Mouse (Mus musculus) c-Kit-positive CD71-positive TER-119-positive erythroid progenitor cells, embryonic 14.5 days (primary cell): ENCODE results near the gene Zfyve27.

Experiments used
- DNase-seq: peaks from one replicate; pipeline ENCODE4 v3.0.0-alpha.2; 2013; ENCODE audit warnings: low spot score

Gene Zfyve27

DNA sequence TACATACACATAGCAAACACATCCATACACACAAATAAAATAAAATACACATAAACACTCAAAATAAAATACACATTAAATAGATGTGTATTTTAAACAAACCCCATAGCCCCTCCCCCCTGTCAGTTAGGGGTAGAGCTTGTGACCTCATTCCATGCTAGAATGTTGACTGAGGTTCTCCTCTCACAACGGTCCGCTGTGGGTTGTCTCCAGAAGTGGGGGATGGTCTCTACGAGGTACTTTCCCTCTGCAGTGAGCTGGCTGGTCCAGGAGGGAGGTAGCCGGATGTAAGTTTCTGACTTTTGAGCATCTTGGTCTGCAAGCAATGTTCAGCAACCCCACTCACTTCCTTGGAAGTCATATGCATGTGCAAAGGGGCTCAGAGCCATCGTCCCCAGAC lies at the start of gene Zfyve27:
Gene Zfyve27, plus strand, starts transcription at position 188 of the 400 bp plus-strand sequence.
- DNase-seq = no peak

DNA sequence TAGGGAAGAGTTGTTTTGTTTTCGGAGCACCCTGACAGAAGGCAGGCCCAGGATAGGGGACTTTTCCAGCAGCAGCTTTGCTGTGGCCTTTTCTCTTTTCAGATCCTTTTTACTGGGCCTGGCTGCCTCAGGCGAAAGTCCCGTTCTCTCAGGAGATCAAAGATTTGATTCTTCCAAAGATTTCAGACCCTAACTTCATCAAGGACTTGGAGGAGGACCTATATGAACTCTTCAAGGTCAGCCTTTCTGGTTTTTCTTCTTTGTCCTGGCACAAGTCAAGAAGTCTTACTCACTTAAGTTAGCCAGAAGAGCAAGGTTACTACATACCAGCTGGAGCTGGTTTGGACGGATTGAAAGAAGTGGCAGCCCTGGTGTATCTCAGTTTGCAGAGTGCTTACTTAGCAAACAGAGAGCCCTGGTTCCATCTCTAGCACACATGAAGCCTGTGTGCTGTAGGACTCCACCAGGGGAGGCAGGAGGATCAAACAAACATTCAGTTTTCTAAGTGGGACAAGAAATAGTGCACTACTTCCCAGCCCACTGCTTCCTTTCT lies 47.9 kb upstream of the Zfyve27 start:
- no peak for DNase-seq

DNA sequence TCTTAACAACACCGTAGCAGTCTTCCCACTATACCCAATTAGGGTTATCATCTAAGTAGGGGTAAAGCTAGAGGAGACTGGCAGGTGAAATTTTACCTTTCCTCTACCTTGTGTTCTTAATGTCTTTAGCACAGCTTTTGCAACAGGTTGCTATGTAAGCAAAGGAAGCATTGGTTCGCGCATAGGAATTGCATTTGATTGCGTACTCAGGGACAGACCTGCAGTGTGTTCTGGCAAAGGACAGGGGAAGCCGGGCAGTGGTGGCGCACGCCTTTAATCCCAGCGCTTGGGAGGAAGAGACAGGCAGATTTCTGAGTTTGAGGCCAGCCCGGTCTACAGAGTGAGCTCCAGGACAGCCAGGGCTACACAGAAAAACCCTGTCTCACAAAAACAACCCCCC lies 45.6 kb upstream of the Zfyve27 start:
- DNase-seq = no peak

DNA sequence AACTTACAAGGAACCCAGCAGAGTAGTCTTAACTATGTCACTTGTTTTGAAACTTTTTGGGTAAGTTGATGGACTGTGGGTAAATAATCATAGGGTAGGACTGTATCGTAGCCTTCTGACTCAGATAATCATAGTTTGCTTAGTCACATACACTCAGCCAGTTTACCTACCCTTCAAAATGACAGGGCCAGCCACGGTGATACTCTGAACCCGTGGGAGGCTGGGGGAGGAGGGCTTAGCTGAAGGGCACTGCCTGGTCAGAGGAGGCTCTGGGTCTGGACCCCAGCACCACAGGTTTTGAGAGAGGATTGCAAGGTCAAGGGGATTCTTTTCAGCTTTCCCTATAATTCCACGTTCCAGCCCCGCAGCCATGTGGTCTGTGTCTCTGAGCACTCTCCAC lies 45.2 kb upstream of the Zfyve27 start:
- DNase-seq = no peak

- DNase-seq = no peak
Observed at GRCm38 (mm10) chr19:42120451-42120850, 43.3 kb upstream of the Zfyve27 start.

- DNase-seq = no peak
Observed at GRCm38 (mm10) chr19:42124684-42125083, 39.1 kb upstream of the Zfyve27 start.

- no peak for DNase-seq
Observed at GRCm38 (mm10) chr19:42125501-42126218, 38.1 kb upstream of the Zfyve27 start.

DNA sequence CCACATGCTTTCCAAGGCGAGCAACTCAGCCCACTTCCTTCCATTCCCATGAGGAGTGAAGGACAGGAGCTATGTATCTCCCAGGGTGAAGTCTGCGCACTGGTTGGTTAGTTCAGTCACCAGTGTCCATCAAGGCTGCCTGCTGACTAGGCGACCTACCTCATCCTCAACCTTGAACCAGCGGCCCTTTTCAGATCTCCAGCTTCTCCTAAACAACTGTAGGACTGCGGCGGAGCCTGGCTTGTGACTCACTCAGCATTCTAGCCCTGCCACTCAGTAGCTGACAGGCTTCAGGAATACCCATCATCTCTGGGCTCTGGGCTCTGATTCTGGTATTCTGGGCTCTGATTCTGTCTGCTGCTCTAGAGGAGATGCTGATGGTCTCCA lies 37.5 kb upstream of the Zfyve27 start:
- no peak for DNase-seq

DNA sequence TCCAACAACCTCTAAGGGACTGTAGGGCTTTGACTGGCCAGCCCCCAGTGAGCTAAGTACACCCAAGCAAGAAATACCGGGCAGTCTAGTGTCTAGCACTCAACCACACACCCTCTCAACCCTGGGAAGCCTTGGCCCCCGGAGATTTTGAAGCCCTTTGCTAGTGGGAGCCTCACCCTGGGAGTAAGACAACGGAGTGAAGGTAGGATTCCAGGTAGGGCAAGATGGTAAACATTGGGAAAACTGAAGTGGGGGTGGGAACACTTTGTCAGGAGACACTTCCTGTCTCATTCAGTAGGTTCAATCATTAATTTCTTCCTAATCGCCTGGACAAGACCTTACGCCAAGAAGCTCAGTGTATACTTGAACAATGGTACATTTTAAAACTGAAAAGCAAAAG lies 36.7 kb upstream of the Zfyve27 start:
- no peak for DNase-seq

DNA sequence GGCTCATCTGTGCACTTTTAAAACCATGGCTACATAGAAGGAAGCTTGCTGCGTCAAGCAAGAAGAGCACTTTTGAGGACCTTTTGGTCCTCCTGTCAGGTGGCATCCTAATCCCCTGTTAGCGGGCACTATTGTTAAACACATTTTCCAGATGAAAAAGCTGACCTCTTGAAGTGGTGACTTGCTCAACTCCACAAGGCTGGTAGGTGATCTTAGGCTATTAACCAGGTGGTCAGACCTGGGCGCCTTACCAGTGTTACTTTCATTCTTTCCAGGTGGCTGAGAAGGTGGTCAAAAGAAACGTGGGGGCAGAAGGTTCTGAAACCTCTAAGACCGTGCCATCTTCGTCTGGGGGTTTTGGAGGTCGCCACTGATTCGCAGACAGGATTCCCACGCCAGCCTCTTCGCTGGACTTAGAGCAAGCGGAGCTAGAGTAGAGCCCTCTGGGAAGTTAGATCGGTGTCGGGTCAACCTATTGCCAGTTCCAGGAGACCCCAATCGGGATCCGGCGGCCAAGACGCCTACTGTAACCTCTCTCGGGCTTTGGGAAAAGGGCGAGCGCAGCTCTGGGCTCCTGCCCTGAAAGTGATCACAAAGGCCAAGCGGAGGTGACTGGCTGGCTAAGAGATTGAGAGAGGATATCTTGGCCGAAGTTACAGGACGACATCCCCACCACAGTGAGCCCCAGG lies 35.6 kb upstream of the Zfyve27 start:
- DNase-seq = no peak

DNA sequence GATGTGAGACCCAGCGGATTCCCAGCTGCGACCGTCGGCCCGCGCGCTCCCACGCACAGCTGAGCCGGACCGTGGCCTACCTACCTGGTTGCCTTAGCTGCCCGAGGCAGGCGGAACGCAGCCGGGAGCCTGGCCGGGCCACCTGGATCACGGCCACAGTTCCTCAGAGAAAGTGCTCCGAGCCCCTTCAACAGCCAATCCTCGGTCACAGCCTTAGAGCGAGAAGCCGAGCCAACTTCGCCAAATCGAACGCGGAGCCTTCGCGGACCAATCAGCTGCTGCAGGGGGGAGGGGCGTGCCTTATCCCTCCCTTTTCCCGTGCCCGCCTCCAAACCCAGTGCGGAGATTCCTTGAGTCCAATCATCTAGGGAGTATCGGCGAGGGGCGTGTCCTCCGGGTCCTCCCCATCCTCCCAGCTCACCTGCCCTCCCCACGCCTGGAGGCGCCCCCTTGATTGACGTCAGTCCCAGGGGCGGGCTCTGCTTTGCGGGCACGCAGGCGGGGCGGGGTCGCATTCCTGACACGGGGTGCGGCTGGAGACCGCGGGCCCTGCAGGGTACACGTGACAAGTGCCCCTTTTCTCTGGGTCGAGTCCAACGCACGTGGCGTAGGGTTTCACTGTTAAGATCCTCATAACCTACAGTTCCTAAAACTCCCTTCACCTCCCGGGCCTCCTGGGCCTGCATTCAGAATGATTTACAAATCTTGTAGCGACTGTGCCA lies 34.8 kb upstream of the Zfyve27 start, which contains the start of gene Avpi1:
Gene Avpi1, minus strand, starts transcription at position 273 of the 722 bp plus-strand sequence.
- peak; percentile 92 for DNase-seq

DNA sequence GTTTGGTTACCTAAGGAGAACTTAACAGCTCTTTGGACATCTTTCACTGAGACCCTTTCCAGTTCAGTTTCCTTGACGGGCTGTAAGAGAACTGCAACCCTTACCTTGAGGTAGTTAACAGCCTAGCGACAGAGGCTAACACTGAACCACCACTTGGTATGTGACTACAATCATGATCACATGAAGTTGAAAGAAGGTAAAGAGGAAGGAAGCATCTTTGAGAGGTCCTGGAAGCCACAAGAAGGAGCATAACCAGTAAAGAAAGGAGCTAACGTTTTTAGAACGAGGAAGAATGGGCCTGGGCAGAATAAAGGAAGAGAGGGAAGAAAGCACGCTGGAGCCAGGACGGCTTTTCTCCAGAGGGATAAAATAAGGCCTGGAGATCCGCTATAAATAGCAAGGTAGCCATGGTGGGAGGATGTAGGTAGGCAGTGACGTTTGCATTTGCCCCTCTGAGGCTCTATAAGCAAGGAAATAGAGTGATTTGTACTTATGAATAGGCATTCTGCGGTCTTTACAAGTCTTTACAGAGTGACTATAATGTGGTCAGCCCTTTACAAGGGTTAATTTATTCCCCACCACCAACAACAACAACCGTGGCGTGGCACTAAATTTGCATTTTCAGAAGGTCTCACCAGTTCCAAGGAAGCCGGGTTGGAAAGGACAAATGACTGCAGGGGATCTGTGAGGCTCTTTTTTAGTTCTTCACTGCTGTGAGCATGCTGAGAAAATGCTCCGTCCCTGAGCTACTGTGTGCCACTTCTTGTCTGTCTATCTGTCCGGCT lies 34.0 kb upstream of the Zfyve27 start:
- DNase-seq = no peak

DNA sequence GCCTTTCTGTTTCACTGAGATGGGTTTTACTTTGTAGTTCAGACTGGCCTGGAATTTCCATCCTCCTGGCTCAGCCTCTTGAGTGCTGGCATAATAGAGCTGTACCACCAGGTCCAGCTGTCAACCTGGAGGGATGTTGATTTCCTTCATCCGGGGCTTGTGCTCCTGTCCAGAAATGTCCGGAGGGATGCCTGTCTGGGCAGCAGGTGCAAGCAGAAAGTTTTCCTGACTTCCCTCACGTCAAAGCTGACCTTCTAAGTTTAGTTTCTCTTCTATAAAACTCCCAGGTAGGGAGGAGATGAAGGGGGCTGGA lies 33.5 kb upstream of the Zfyve27 start:
- DNase-seq = no peak

- no peak for DNase-seq
Observed at GRCm38 (mm10) chr19:42131101-42131500, 32.6 kb upstream of the Zfyve27 start.

- no peak for DNase-seq
Observed at GRCm38 (mm10) chr19:42135070-42135469, 28.7 kb upstream of the Zfyve27 start.

- DNase-seq = no peak
Observed at GRCm38 (mm10) chr19:42136126-42136525, 27.6 kb upstream of the Zfyve27 start.

GRCm38 (mm10) chr19:42137167-42137672 lies 26.5 kb upstream of the Zfyve27 start:
- DNase-seq = no peak

DNA sequence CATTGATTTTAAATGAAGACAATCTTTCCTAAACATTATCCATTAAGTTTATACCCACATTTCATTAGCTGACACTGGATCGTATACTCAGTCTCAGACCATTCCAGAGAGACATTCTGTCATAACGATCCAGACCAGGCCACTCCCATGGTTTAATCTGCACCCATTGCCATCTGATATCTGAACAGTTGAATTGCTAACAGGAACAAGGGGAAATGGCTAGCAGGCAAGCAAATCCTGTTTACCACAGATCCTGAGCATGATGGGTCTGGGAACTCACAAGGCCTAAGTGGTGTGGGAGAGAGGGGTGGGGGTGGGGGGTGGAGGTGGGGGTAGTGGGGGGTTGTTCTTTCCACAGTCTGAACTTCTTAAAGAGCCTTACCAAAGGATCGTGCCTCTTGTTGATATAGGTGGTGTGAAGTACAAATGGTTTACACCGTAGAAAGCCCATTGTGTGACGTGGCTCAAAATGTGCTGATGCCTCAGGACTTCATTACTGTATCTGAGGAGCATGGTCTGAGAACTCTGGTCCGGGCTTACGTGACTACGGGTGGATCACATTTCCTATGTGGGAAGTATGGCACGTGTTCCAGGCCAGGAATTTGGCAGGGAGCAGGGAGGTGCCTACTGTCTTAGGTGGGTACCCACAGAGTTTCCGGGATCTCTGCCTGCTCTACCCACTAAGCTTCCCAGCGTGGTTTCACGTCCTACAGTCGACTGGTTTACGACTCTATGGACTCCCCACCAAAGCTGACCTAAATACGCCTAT lies 25.1 kb upstream of the Zfyve27 start:
- DNase-seq = no peak

DNA sequence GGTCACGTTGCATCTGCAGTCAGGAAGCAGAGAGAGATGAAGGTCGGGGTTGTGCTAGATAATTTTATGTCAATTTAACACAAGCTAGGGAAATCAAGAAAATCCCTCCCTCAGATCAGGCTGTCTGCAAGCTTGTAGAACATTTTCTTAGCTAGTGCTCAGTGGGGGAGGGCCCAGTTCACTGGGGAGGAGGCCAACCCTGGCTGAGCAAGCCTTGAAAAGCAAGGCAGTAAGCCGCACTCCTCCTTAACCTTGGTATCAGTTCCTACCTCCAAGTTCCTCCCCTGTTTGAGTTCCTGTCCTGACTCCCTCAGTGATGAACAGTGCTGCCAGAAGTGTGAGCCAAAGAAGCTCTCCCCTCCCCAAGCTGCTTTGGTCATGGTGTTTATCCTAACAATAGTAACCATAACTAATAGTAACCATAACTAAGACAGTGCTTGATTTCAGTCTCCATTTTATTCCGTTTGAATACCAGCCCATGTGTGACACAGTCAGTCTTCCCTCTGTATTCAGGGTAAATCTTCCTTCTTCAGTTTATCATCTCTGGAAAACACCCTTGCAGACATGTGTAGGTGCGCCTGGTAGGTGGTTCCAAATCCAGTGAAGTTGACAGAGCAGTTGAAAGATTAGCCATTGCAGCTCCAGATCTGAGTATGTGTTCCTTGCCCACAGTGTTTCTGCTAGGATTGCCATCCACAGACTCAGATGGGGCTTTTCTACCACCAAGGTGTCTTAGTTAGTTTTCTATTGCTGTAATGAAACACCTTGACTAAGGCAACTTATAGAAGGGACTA lies 23.8 kb upstream of the Zfyve27 start:
- no peak for DNase-seq

GRCm38 (mm10) chr19:42141998-42142397 lies 21.8 kb upstream of the Zfyve27 start:
- DNase-seq = no peak
